Mouse (Mus musculus) c-Kit-positive CD71-positive TER-119-negative erythroid progenitor cells, embryonic 14.5 days (primary cell): Measurements from ENCODE around the gene Clec10a.

Experiments
- DNase-seq: peaks from one replicate; pipeline ENCODE4 v3.0.0-alpha.2; 2013; ENCODE audit warnings: low read depth

Clec10a gene

GRCm38 (mm10) chr11:70185120-70185519 is 29.1 kb downstream of the Clec10a start:
- DNase-seq = no peak

DNA sequence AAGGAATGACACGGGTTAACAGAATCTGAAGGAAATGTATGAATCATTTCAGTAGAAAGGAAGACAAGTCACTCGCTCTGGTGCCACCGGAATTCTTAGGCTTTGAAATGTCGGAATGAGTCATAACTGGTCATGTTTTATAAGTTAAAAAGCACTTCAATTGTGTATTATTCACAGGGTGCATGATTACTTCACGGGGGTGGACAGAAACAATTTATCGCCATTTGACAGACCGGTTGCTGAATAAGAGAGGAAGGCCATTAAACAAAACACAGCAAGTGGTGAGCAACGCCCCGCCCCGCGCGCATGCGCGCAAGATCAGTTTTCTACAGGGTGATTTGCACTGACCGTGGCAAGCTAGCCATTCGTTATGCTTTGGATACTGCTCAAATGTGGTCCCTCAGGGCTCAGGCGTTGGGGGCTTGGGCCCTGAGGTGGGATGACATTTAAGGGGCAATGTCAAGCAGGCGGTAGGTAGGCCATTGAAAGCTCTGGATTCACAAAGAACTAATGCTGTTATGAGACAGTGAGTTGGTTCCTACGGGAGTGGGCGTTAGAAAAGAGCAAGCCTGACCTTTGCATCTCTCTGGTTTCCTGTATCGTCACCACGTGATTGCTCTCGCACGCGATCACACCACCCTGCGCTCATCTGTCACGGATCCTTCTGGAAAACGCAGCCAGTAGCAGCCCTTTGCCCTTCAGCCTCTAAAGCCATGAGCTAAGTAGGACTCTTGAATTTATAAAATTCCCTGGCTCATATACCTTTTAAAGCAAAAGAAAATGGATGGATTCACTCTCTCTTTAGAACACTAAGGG is 33.5 kb downstream of the Clec10a start:
- DNase-seq = no peak

GRCm38 (mm10) chr11:70191188-70191587 is 35.2 kb downstream of the Clec10a start:
- DNase-seq = no peak

- DNase-seq = no peak
Measured at GRCm38 (mm10) chr11:70192157-70192556, 36.2 kb downstream of the Clec10a start.

GRCm38 (mm10) chr11:70193354-70194285 is 37.6 kb downstream of the Clec10a start:
- DNase-seq = no peak

DNA sequence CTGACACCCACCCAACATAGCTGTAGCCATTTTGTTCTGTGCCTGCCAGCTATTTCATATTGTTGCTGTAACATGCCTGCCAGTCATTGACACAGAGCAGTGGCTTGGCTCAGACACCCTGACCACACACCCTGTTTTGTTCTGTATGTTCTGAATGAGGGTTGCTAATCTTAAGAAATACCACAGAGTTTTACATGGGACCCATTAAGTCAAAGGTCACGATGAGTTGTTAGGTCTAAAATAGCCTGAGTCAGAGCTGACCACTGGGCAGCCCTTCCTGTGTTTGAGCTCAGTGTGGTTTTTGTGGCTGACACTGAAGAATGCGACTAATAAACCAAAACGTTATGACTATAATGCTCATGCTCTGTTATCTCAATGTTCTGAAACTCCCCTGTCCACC is 42.3 kb downstream of the Clec10a start:
- DNase-seq = no peak

GRCm38 (mm10) chr11:70199107-70199506 is 43.1 kb downstream of the Clec10a start:
- no peak for DNase-seq

GRCm38 (mm10) chr11:70200036-70200608 is 44.1 kb downstream of the Clec10a start:
- DNase-seq = no peak

- peak; percentile 63 for DNase-seq
Measured at GRCm38 (mm10) chr11:70201691-70202090, 45.7 kb downstream of the Clec10a start.

- DNase-seq = no peak
Measured at GRCm38 (mm10) chr11:70206801-70207200, 50.8 kb downstream of the Clec10a start.

DNA sequence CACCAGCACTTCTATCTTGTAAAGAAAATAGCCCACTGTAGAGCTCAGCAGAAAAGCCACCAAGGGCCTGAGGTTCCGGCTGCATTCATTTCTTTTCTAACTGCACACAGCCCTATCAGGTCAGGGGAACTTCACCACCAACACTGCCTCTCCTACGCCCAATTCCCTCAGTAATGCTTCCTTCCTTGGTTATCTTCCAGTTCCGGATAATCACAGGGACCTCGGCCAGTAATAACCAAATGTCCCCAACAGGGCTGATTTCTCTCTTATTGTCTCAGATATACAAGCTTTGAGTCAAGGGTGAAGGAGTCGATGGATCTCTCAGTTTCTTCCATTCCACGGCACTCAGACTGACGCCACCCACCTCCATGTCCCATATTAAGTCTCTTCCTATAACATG is 51.3 kb downstream of the Clec10a start:
- DNase-seq = no peak

GRCm38 (mm10) chr11:70208778-70209388 is 52.9 kb downstream of the Clec10a start:
- DNase-seq = no peak

DNA sequence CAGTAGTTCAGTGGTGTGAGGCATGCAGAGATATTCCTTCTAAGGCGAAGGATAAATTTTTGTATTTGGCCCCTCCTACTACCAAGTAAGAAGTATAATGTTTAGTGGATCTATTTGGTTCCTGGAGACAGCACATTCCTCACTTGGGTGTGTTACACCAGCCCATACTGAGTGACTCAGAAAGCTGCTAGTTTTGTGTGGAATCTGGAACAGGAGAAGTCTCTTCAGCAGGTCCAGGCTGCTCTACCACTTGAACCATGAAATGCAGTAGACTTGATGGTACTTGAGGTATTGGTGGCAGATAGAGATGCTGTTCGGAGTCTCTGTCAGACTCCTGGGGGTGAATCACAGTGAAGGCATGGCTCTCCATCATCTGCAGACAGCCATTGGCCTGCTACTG is 54.7 kb downstream of the Clec10a start:
- no peak for DNase-seq

GRCm38 (mm10) chr11:70211972-70212371 is 56.0 kb downstream of the Clec10a start:
- no peak for DNase-seq

GRCm38 (mm10) chr11:70212423-70212822 is 56.4 kb downstream of the Clec10a start, which contains the start of gene Slc16a11:
TSS of gene Slc16a11 (plus strand) at chr11:70212752.
- no peak for DNase-seq

DNA sequence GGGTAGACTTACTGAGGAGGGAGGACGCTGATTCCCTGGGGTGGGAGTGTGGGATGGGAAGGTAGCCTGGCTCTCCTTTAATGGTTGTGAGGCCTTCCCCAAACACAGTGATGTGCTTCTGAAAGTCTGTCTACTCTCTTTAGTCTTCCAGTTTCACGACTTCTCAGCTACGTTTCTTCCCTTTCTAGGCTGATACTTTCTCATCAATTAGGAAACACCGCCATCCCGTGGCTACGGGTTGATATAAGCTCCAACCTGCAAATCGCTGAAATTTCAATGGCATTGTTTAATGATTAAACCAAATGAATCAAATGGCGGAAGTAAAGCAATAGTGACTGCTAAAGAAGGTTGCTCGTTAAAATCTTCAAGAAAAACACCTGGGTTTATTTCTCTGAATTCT is 56.9 kb downstream of the Clec10a start:
- DNase-seq = no peak

- DNase-seq = no peak
Measured at GRCm38 (mm10) chr11:70213736-70214135, 57.7 kb downstream of the Clec10a start.

DNA sequence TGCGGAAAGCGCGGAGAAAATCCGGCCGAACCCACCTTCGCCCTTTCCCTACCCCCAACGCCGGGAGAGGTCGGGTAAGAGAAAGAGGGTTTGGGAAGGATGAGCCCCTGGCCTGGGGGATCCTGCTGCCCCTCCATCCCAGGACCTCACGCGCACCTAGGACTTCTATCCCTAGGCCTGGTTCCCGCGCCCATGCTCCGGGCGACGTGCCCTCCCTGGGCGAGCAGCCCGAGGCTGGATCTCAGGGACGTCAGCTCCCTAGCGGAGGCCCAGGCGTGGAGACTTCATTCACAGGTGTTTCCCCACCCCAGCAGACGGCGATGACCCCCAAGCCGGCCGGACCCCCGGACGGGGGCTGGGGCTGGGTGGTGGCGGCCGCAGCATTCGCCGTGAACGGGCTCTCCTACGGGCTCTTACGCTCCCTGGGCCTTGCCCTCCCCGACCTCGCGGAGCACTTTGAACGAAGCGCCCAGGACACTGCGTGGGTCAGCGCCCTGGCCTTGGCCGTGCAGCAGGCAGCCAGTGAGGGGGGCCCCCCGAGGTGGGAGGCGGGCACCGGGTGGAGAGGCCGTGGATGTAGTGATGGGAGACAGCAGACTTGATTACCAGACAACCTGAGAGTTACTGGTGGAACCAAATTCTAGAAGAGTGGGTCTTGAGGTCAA is 58.3 kb downstream of the Clec10a start:
- no peak for DNase-seq

DNA sequence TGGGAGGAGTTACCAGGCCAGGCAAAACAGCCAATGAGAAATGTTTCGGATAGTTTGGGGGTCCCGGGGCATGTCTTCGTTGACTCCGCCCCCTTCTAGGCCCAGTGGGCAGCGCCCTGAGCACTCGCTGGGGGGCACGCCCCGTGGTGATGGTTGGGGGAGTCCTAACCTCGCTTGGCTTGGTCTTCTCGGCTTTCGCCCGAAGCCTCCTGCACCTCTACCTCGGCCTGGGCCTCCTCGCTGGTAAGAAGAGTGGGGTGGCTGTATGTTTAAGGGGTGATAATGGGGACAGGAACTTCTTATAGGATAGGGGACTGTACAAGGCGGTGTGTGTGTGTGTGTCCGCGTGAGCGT is 58.8 kb downstream of the Clec10a start:
- no peak for DNase-seq

GRCm38 (mm10) chr11:70215301-70215700 is 59.3 kb downstream of the Clec10a start:
- DNase-seq = no peak

GRCm38 (mm10) chr11:70216103-70216502 is 60.1 kb downstream of the Clec10a start:
- no peak for DNase-seq

DNA sequence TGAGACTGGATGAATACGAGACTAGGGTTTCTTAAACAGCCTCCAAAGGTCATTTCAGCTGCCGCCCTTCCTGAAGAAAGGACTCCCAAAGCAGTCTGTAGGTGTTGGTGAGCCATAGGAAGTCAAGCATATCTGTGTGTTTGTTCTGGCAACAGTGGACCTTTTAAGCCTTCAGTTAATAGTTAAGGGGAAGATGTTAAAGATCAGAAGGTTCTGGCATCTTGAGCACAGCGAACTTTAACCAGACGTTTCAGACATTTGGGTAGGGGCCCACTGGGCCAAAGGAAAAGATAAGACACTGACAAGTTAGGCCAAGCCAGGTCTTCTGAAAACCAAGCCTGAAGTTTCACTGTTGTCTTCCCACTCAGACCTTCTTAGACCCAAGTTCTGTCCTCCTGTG is 62.0 kb downstream of the Clec10a start:
- DNase-seq = no peak
